Mouse (Mus musculus): ENCODE measurements at regions not wholly inside any gene's neighbourhood (a gene's known extent, or its start where the extent isn't known, plus 50 kb on each side); places are given as distances from the start of the nearest gene placed in this dataset.
"Not testable (repeated sequence)": the region's sequence is repeated elsewhere in the genome, so short reads cannot be mapped to it uniquely, and the experiment has no call there.

DNA sequence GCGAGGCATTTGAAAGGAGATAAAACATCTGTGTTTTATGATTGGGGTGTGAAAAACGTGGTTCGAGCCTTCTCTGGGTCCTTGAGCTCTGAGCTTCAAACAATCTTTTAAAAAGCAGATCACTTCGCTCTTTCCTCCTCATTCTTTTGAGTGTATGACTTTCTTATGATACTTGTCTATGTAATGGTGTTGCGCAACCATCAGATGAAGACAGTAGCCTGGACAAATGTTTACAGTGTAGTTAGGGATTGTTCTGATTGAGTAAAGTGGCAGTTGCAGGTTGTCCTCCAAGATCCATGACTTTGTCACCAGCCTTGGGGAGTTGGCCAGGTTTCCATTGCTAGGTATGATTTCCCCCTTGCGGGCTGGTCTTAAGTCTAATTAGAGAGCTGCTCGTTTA is 116.1 kb upstream of the Pfn2 start:
- DNase-seq (ENCODE audit: low read depth, low spot score) = no peak

DNA sequence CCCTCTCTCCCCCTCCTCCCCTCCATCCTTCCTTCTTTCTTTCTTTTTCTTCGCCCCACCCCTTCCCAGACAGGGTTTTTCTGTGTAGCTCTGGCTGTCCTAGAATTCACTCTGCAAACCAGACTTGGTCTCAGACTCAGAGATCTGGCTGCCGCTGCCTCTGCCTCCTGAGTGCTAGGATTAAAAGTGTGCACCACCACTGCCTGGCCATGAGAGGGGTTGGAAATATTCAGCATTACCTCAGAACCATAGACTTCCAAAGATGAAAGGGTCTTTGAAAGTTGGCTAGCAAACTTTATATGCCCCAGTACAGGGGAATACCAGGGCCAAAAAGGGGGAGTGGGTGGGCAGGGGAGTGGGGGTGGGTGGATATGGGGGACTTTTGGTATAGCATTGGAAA is 122.7 kb upstream of the Pfn2 start:
- DNase-seq (ENCODE audit: low read depth, low spot score) = not testable (repeated sequence)

DNA sequence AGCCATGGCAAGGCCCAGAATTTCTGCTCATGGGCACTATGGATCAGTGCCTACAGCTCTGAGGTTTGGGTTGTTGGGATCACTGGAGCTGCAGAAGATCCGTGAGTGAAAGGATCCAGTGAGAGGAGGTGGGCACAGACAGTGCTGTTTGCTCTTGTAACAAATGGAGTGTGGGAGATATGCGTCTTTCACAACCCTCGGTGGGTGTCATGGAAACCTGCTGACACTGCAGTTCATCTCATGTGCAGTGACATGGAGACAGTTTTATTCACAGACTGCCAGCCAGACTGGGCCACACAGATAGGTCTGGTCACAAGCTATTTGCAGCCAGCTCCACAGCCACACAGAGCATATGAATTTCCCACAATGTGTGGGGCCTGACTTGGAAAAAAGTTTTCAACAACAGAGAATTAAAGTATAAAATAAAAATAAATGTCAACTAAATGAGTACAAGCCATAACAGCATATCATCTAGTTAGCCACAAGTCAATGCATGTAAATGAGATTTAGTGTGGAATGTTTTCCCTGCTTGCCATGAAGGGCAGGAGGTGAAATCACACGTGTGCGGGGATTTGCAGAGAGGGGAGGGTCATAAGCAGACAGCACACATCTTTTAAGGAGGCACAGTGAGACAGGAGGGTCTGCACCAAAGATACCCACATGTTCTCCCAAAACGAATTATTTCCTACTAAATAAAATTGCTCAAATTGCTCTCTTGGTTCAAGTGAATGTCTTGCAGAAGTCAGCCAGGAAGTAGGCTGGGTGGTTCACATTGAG is 124.8 kb upstream of the Pfn2 start:
- no peak for DNase-seq (ENCODE audit: low read depth, low spot score)

DNA sequence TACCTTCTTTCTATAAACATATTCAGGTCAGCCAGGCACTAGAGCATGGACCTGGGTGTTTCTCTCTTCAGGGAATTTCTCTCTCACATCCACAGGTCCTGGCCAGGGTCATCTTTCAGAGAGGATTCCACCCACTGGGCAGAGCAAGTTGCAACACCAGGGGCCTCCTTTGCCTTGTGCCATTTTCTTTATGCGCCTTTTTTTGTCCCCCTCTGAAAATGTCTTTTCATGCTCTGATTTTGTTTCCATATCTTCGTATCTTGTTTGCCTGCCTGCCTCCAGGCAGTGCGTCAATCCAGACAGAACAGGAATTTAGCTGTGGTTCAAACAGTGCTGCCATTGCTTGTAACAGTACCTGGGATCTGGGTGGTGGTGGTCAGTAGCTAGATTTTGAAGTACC is 125.7 kb upstream of the Pfn2 start:
- no peak for DNase-seq (ENCODE audit: low read depth, low spot score)

DNA sequence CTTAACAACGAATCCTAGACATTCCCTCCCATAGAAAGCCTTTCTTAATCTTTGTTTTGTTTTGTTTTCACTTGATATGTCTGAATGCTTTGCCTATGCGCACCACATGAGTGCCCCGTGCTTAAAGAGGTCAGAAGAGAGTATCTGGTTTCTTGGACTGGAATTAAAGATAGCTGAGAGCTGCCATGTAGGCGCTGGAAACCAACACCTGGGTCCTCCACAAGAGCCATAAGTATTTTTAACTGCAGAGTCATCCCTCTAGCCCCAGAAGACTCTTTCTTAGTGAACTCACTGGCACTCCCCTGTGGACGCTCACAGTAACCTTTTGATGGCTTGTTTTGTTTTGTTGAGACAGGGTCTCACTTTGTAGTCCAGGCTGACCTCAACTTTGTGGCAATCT is 127.5 kb upstream of the Pfn2 start:
- no peak for DNase-seq (ENCODE audit: low read depth, low spot score)

DNA sequence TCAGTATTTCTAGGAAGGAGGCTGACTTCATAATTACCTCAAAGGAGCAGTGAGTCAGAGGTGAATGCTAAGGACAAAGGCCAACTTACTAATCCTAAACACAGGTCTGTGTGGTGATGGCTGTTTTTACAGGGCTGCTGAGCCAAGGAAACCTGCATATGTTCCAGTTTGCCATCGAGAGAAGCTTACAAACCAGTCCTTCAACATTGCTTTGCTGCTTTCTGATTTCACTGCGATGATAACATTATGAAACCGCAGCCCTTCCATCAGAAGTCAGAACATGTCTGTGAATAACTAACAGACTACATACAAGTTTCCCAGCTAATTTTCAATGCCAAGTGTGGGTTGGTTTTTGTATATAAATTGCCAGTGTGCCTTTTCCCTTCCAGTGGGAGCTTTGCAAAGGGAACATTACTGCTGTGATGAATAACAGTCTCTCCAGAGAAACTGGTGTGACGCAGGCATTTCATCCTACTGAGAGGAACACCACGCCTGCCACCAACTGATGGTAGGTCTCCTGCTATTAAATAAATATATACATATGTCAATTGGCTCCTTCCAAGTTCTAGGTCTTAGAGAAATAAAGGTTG is 128.9 kb upstream of the Pfn2 start:
- no peak for DNase-seq (ENCODE audit: low read depth, low spot score)

DNA sequence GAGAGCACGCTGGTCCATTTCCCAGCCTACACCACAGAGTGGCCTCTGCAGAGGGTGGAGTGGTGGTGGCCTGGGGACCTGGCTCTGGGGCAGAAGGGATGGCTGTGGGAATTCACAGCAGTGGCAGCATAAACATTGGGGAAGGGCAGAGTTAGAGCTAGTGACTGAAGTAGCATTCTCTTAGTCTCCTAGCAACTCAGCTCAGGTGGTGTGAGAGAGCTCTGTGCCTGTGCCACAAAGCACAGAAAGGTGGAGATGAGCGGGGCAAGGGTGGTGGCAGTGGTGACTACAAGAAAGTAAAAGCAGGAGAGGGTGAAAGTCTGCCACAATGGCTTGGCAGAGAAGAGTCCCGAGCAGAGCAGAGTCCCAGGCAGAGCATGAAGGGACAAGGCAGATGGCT is 140.3 kb upstream of the Pfn2 start:
- no peak for DNase-seq (ENCODE audit: low read depth, low spot score)

DNA sequence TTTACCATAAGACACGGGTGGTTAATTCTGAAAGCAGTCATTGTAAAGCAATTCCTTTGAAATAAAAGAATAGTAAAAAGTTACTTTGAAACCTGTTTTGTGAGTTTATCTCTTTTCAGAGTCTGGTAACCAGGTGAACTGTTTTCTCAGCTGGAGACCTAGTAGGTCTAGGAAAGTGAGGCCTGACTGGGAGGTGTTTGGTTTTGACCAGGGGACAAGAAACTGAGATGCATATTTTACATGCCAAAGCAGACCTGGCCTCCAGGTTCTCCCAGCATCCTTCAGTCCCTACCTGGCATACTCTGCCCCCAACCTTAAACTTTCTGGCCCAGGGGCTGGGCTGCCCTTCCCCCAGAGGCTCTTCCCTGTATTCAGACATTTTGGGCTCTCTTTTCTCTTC is 142.9 kb upstream of the Pfn2 start:
- DNase-seq (ENCODE audit: low read depth, low spot score) = no peak

DNA sequence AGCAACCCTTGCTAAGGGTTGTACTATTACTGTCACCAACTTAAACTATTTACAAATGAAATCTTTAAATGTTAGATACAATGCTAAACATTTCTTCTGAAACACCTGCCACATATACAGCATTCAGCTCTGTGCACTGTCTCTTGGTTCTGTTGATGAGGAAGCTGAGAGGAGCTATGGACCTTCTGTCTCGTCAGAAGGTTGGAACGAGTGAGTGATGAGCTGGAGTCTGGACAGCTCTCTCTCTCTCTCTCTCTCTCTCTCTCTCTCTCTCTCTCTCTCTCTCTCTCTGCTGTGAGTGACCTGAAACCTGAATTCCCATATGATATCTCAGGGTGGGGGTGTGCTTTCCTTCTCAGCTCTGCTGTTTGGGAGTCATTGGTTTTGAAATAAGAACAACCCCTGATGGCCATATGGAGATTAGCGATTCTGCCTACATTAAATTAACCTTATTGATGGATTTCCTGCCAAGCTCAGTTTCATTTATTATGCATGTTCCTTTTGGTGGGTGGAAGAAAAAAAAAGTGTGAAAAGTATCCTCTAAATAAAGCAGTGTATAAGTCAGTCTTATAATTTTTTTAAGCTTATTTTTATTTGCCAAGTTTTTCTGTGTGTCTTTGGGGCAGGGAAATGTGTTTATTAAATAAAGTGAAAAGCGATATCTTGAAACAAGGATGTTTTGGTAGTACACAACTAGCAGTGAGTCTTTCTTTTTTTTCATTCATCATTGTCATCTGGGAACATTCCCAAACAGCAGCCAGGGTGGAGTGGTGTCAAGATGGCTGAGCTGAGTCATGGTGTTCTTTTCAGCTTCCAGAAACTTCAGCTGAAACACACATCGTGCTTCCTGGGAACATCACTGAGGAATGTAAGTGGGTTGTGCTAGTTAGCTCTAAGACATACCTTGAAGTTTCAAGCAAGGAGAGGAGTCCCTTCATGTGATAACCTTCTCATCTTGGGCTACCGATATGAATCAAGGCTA is 150.5 kb upstream of the Pfn2 start:
- no peak for DNase-seq (ENCODE audit: low read depth, low spot score)

DNA sequence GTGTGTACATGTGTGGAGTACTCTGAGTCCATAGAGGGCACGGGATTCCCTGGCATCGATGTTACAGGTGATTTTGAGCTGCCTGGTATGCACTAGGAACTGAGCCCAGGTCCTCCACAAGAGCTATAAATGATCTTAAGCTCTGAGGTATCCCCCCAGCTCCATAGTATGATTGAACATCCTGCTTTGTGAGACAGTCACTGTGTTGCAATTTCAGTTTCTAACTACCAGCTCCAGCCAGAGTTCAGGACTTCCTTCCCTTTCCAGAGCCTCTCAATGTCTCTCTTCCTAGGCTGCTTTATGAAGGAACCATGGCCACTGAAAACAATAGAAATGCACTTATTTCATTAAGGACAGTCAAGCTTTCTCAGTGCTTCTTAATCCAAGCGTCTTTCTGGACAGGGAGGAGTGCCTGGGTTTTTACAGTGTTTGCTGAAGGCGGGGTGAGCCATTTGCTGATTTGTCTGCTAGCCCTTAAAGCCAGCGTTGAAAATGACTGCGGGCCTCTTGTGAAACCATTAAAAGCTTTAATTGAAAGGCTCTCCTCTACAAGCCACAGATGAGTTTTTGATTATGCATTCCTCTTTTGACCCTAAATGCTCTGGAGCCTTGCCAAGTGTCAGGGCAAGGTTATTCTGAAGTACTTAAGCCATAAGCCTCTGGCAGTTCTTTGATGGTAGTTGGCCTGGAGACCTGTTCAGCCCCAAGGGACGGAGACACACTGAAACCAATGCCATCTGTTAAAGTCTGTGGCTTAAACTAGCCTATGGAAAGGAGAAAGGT is 155.1 kb upstream of the Pfn2 start:
- no peak for DNase-seq (ENCODE audit: low read depth, low spot score)

DNA sequence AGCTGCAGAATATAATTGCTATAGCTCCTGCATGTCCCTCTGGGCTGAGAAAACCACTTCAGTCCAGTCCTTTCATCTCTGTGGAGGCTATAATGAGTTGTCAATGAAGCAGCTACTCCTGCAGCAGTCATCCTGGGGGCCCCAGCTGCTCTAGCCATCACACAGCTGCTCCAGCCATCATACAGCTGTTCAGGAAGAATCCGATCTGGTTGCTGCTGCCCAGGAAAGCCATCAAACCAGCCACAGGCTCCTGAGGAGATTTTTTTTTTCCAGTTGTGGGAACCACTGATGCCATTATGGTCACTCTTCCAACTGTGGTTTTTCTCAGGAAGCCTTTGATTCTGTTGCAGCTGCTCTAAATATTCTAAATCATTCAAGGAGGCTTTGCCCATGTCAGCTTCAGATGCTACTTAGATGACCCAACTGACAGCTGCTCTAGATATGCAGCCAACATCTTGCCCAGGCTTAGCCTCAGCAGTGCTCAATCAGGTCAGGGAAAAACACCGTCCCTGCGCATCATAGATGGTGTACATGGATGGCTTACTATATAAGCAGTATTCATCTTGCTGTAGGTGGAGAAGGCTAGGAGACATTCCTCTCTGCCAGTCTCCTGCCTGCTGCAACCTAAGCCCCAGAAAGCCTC is 177.0 kb upstream of the Pfn2 start:
- DNase-seq (ENCODE audit: low read depth, low spot score) = no peak

DNA sequence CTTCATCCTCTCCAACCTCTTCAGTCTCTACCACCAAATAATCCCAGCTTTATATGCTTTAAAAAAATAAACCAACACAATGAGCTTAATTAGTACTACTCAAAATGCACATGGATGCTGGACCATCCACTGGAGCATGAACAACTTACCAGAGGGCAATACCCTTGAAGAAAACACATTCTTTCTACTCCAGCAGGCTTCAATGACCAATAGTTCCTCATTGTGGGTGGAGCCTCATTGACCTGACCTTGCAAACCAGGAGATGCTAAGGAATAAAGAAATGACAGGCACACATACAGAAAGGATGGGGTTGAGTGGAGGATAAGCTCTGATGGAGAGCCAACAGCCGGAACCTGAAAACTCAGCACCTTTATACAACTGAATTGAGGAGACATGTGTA is 201.7 kb upstream of the Pfn2 start:
- DNase-seq (ENCODE audit: low read depth, low spot score) = no peak

DNA sequence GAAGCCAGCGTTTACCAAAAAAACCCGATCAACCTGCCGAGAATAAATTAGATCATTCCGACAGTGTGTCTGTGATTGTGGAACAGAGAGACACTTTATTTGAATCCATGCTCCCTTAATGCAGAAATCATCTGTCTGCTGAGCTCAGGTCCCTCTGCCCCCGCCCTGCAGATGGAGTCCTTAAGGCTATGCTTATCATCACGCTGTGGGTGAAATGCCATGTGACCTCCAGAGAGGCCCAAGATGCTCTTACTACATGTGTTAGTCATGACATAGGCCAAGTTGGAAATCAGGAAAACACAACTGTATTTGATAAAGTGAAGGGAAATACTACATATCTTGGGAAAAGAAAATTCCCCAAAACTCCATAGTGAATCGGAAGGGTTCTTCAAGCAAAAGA is 206.8 kb upstream of the Pfn2 start:
- no peak for DNase-seq (ENCODE audit: low read depth, low spot score)

DNA sequence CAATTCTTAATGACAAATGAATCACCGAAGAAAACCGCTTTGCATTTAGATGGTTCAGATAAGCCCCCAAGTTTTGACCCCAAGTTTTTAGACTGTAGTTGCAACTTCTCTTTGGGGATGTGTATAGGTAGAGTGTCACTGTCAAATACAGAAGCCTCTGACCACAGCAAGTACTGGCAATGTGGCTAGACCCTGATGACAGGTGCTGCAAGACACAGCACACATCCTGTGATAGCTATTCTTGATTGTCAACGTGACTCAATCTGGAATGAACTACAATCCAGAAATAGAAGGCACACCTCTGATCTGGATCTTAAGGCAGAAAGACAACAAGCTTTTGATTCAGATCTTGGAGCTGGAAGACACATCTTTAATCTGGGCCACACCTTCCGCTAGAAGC is 207.3 kb upstream of the Pfn2 start:
- no peak for DNase-seq (ENCODE audit: low read depth, low spot score)

DNA sequence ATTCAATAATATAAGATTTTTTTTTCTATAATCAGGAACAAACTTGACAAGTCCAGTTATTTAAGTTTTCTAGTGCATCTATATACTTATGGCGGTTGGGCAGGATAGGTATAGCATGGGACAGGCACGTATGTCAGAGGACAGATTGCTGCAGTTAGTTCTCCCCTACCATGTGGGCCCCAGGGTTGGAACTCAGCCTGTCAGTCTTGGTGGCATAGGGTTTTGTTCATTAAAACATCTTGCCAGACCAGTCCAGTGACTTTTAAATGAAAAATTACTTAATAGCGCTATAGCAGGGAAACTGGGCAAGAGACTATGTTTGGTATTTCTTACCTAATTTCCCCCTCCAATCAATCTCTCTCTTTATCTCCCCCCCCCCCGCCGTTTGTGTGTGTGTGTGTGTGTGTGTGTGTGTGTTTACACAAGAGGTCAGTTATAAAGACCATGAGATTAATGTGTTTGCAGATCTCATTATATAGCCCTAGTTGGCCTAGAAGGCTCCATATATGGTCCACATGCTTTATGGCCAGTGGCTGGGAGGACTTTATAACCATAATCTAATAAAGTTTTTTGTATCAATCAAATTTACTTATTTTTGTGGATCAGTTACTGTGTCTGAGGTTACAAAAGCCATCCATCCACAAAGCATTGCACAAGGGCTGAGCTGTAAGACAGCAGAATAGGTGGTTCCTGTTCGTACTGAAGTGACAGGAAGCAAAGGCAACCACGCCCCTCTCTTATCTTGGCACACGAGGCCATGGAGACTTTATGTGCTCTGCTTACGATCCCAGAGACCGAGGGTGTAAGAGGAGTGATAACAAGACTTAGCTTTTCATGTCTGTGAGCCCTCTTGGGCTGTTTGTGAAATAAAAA is 208.5 kb upstream of the Pfn2 start:
- no peak for DNase-seq (ENCODE audit: low read depth, low spot score)

DNA sequence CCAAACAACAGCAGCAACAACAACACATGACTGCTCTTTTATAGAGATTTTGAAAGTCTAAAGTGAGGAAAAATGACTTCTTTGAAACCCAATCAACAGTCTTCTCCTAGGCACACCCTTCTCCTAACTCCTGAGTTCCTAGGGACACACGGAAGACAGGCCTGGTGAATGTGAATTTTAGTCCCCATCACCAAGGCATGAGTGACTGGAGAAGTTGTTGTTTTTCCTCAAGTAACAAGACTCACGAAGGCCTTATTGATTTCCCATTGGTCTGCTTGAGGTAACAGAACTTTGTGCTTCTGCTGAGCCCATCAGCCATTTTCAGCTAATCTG is 209.2 kb upstream of the Pfn2 start:
- DNase-seq (ENCODE audit: low read depth, low spot score) = no peak

DNA sequence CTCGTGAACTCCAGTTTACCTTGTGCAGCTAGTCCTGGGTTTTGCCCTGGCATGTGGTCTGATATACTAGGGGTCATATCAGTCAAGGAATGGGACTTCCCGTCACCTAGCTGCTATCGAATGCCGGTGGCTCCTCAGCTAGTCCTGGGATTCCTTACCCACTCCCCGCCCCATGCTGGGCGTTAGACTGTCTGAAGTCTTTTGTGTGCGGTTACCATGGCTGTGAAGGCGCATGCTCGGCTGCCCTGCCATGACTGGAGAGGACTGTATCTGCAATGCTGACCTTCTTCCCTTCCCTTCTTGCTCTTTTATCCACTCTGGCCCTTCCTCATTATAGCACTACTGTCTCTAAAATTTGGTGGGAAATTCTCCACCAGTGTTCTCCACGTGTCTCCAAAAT is 210.3 kb upstream of the Pfn2 start:
- DNase-seq (ENCODE audit: low read depth, low spot score) = no peak

DNA sequence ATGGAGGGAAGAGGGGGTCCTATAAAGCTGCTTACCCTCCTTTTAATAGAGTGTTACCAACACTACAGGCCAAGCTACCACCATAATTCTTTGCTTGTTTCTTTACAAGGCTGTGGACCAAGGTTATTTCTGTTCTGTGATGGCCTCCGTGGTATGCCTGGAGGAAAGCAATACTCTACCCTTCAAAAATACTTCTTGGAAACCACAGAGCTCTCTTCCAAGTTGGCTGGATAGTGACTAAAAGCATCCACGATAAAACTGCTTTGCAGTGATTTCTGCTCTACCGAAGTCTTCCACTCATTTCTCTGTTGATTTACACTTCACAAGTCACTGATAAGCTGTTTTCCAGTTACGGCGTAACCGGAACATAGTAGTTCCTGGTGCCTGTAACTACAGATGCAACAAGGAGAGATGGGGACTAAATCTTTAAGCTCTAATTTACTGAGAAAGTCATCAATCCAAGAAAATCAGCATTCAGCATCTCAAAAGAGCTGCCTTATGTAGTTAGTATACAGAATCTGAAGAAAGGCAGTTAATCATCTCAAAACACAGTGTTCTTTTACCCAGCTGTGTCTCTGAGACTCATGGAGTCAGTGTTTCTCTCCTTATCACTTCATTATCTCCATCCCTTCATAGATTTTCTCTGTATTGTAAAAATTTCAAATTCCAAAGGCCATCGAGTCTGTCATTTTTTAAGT is 216.1 kb upstream of the Pfn2 start:
- no peak for DNase-seq (ENCODE audit: low read depth, low spot score)

DNA sequence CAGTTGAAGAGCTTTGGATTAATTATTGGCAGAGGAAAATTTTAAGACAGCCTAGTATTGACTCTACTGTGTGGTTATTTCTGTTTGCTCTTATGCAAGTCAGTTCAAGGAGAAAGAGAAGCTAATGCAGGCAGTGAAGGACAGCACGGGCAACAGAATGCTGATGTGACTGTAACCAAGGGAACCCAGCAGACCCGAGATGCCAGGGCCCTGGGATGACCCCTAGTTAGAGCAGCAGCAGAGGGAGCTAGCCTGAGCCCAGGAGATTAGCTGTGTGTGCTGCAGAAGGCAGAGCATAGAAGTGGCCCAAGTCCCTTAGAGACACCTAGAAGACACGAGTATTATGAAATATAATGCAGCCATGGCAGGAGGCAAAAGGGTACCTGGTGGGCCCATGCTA is 223.7 kb upstream of the Pfn2 start:
- DNase-seq (ENCODE audit: low read depth, low spot score) = no peak

Data from brain, embryonic 18.5 days (tissue).